Mouse (Mus musculus) spleen, adult 2 months (tissue): ENCODE data around the gene Fgd5. TPM values are rescaled to one million over a fixed set of nuclear protein-coding genes. Genes with fewer than 3 reads are reported as not detected.
"Not testable (repeated sequence)": the region's sequence is repeated elsewhere in the genome, so short reads cannot be mapped to it uniquely, and the experiment has no call there.

Experiments used
- DNase-seq, 2 experiments: peaks; one replicate each; pipeline versions ENCODE4 v3.0.0 to v3.0.0-alpha.2; 2012 to 2021; ENCODE audit warnings: low spot score in 2 of 2, low read depth in 1 of 2
- H3K27ac ChIP-seq: fragments of 200-500 bp; 2 replicates; pipeline ENCODE4 v1.5.1; 2012; ENCODE audit warnings: low read length, inconsistent platforms; ENCODE audit not compliant: insufficient read depth
- H3K27me3 ChIP-seq: fragments of 200-500 bp; 2 replicates; pipeline ENCODE4 v1.6.1; 2012; ENCODE audit warnings: mild to moderate bottlenecking, moderate library complexity, low read length, inconsistent platforms; ENCODE audit not compliant: control insufficient read depth, insufficient read depth
- H3K36me3 ChIP-seq: fragments of 200-500 bp; 2 replicates; pipeline ENCODE4 v1.6.1; 2012; ENCODE audit warnings: mild to moderate bottlenecking, low read length, inconsistent platforms; ENCODE audit not compliant: control insufficient read depth, insufficient read depth
- H3K4me1 ChIP-seq: fragments of 200-500 bp; 2 replicates; pipeline ENCODE4 v1.6.1; 2011; ENCODE audit warnings: inconsistent platforms; ENCODE audit not compliant: control insufficient read depth, insufficient read depth, insufficient read length
- H3K4me3 ChIP-seq: fragments of 200-500 bp; 2 replicates; pipeline ENCODE4 v1.5.1; 2011; ENCODE audit warnings: mild to moderate bottlenecking, inconsistent platforms; ENCODE audit not compliant: insufficient read depth, insufficient read length; ENCODE audit errors: extremely low read depth
- CTCF ChIP-seq: fragments of 200-500 bp; IDR thresholded peaks from 2 replicates; pipeline ENCODE4 v1.5.1; 2011; ENCODE audit warnings: mild to moderate bottlenecking, inconsistent platforms; ENCODE audit not compliant: insufficient read depth, insufficient read length, insufficient replicate concordance; ENCODE audit errors: extremely low read depth
- POLR2A ChIP-seq: fragments of 200-500 bp; IDR thresholded peaks from 2 replicates; pipeline ENCODE4 v1.6.1; 2011; ENCODE audit warnings: low read depth, low read length, inconsistent platforms
- WGBS: fragments of 180-500 bp; shearing (Covaris S2); methylation state at CpG from one replicate; pipeline ENCODE4 v1.1.7; 2018; 5-methylcytosine and 5-hydroxymethylcytosine counted together
- polyA plus RNA-seq: library from polyadenylated mRNA; depleted of rRNA; stranded (reverse); fragments of >200 nt; gene quantifications from 2 replicates; pipeline ENCODE4 v1.2.3, GENCODE M21; 2012

The Fgd5 gene
- polyA plus RNA-seq, 1 experiment: 7.1 TPM

DNA sequence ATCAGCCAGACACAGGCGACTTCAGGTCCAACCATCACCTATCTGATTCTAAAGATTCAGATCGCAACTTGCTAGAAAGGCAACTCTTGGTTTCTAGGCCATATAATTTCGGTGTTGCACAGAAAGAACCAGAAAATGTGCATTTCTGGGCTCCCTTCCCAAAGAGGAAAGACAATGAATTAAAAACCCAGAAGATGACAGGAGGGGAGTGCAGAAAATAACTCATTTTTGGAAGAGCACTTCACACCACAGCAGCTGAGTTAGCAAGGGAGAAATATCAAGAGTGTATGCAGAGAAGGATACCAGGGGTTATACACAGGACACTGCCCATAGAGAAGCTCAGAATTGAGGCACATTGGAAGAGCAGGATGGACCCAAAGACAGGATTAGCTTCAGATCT lies 106.3 kb downstream of the Fgd5 start:
- TF ChIP-seq CTCF: no peak
- no peak for TF ChIP-seq POLR2A
- no peaks in the 10 kb centered on the region for H3K4me1 ChIP-seq
- no peak overlapping the region for H3K27ac ChIP-seq
- WGBS: 89% methylated on average over 3 of the region's 3 CpGs
- H3K4me3 ChIP-seq: no peak overlapping the region
- no peaks in the 10 kb centered on the region for H3K36me3 ChIP-seq
- H3K27me3 ChIP-seq: no peaks in the 10 kb centered on the region
- no peak for DNase-seq

DNA sequence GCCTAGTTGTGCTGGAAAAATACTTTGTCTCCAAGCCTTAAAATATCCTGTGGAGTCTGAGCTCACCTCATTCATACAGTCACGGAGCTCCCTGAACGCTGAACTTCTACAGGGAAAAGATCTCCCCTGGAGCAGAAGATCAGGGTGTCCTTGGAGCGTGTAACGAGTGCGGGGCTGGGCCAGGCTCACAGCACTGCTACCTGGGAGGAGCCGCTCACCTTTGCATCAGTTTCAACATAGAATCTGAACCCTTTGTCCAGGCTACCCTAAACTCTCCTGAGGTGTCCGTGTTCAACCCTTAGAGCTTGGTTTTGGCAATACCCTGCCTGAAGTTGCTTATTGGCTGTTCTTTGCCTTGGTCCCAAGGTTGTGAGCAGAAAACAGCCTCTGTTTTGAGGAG lies 110.5 kb downstream of the Fgd5 start:
- H3K4me3 ChIP-seq, DNase-seq, H3K36me3 ChIP-seq, H3K27me3 ChIP-seq, H3K27ac ChIP-seq, H3K4me1 ChIP-seq: not testable (repeated sequence)
- WGBS: 98% methylated on average over 7 of the region's 7 CpGs

- Histone ChIP-seq H3K4me1 (peaks cover 7% of the 10 kb centered on the region), H3K27me3 (no peaks in the 10 kb centered on the region), H3K27ac (no peak overlapping the region), H3K36me3 (no peaks in the 10 kb centered on the region), H3K4me3 (no peak overlapping the region)
- DNase-seq: no peak
- 95% methylated on average over 4 of the region's 4 CpGs for WGBS
- no peak for TF ChIP-seq POLR2A
- no peak for TF ChIP-seq CTCF
These were observed 111.3 kb downstream of the Fgd5 start for GRCm38 (mm10) chr6:92089982-92090381.

- peaks cover 7% of the 10 kb centered on the region for H3K4me1 ChIP-seq
- no peak for TF ChIP-seq POLR2A
- no peak for TF ChIP-seq CTCF
- WGBS: 6% methylated on average over 4 of the region's 4 CpGs
- peak overlapping the region; percentile 98 for H3K27ac ChIP-seq
- no peaks in the 10 kb centered on the region for H3K27me3 ChIP-seq
- no peaks in the 10 kb centered on the region for H3K36me3 ChIP-seq
- DNase-seq: no peak
- peak overlapping the region; percentile 83 for H3K4me3 ChIP-seq
These were observed 111.8 kb downstream of the Fgd5 start for GRCm38 (mm10) chr6:92090497-92090896.

DNA sequence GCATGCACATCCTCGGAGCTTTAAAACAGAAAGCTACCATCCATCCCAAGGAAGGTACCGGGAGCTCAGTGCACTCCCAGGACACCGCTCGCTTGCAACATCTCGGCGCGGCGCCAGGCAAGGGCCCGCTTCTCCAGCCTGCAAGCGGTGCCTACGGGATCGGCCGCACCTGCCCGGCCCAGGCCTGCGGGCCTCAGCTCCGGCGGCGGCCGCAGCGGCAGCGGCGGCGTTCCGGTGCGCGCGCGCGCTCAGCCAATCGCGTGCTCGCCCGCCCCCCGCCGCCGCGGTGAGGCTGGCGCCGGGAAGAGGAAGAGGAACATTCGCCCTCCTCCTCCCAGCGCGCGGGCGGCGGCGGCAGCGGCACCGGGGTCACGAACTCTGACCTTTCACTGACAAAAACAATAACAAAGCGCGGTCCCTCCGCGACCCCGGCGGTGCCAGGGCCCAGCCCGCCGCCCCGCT lies 112.5 kb downstream of the Fgd5 start, which contains the start of gene Nr2c2:
Nr2c2 (plus strand) TSS at position 261 of the 462 bp plus-strand sequence.
- under 1% methylated on average over 40 of the region's 58 CpGs for WGBS

GRCm38 (mm10) chr6:92091767-92092489 lies 113.2 kb downstream of the Fgd5 start:
- H3K27me3 ChIP-seq: no peaks in the 10 kb centered on the region
- no peaks in the 10 kb centered on the region for H3K36me3 ChIP-seq
- peak; percentile 97 to 100 for DNase-seq
- peak overlapping the region; percentile 83 for H3K4me3 ChIP-seq
- whole genome bisulfite sequencing: under 1% methylated on average over 66 of the region's 81 CpGs
- TF ChIP-seq POLR2A: peak; percentile 15; the same call in 1 of the 2 replicates
- TF ChIP-seq CTCF: no peak
- peak overlapping the region; percentile 98 for H3K27ac ChIP-seq
- peaks cover 7% of the 10 kb centered on the region for H3K4me1 ChIP-seq

More for the DNA sequence above, 112.5 kb downstream of the Fgd5 start, which contains the start of gene Nr2c2:
- H3K4me1 ChIP-seq: peaks cover 7% of the 10 kb centered on the region
- H3K4me3 ChIP-seq: peak within 1 kb of the TSS; percentile 83
- peak; percentile 63; the same call in 1 of the 2 replicates for TF ChIP-seq POLR2A
- no peak for TF ChIP-seq CTCF
- peak; percentile 41 to 84 for DNase-seq
- peak within 1 kb of the TSS; percentile 98 for H3K27ac ChIP-seq
- H3K27me3 ChIP-seq: no peaks in the 10 kb centered on the region
- no peaks in the 10 kb centered on the region for H3K36me3 ChIP-seq

DNA sequence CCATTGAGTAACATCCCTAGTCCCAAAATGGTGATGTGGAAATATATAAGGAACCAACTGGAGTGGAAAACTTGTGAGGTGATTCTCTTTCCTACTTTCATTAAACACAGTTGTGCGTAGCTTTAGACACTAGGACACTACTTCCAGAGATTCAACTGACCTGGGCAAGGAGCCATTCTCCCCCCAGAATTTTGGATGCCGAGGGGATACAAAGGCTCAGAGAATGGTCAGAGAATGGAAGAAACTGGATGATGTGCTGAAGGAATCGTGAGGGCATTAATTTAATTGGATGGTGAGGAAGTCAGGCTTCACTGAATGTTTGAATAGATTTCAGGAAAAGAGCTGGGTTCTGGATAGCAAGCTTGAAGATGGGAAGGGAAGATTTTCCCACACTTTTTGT lies 114.1 kb downstream of the Fgd5 start:
- Histone ChIP-seq H3K27ac (peak overlapping the region; percentile 71; the same call in 1 of the 2 replicates), H3K36me3 (no peaks in the 10 kb centered on the region), H3K27me3 (no peaks in the 10 kb centered on the region), H3K4me1 (peaks cover 8% of the 10 kb centered on the region), H3K4me3 (peak overlapping the region; percentile 83)
- TF ChIP-seq CTCF (no peak), POLR2A (no peak)
- 17% methylated on average over 3 of the region's 3 CpGs for WGBS
- DNase-seq: no peak
